8 mouse cellular contexts compared by ENCODE assay signal in the genomic region with DNA sequence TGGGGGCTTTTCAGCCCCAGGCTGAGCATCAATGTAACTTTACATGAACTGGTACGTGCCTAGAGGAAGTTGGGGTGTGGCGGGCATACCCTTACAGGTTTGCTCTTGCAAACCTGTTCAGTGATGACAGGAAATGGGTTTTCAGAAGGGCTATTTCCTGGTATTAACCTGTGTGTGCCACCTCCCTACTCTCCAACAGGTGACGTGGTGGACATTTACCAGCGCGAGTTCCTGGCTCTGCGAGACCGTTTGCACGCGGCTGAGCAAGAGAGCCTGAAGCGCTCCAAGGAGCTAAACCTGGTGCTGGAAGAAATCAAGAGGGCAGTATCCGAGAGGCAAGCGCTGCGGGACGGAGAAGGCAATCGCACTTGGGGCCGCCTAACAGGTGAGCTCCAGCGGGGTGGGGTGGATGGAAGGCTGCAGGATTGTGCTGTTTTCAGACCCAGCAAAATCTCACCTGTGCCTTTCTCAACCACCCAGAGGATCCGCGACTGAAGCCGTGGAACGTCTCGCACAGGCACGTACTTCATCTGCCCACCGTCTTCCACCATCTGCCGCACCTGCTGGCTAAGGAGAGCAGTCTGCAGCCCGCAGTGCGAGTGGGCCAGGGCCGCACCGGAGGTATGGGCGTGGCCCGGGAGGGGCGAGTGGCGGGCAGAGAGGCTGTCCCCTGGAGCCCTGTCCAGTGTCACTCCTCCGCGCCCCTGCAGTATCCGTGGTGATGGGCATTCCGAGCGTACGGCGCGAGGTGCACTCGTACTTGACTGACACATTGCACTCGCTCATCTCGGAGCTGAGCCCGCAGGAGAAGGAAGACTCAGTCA. TPM values are rescaled to one million over a fixed set of nuclear protein-coding genes. Genes with fewer than 3 reads are reported as not detected.
DNase-seq lines count a peak whose midpoint lies in the region; ATAC-seq and TF ChIP-seq lines count a peak whose summit lies in the region.

No protein-coding gene starts in this region.

- DNase-seq in heart, adult 9 months (ENCODE audit: low spot score in 2 of 2) = no peak
- peak; percentile 47 for DNase-seq in ES-CJ7 (ENCODE audit: low read depth, low spot score)
- DNase-seq in yolk sac, embryonic 10.5 days (ENCODE audit: low spot score) = no peak
- DNase-seq in T-cell, adult 2 months (ENCODE audit: low spot score) = no peak
- DNase-seq in layer of hippocampus, adult 2 months (ENCODE audit: low spot score in 2 of 2) = no peak

- 31% methylated on average over 45 of the region's 45 CpGs for WGBS in heart, embryonic 12.5 days
- 23% methylated on average over 45 of the region's 45 CpGs for WGBS in forebrain, embryonic 16.5 days
- 74% methylated on average over 45 of the region's 45 CpGs for WGBS in liver, embryonic 15.5 days (ENCODE audit: insufficient replicate concordance)

- no peak for ATAC-seq in heart, embryonic 12.5 days (ENCODE audit: insufficient number of reproducible peaks, low FRiP score)
- no peak for ATAC-seq in forebrain, embryonic 16.5 days
- no peak for ATAC-seq in liver, embryonic 15.5 days (ENCODE audit: insufficient read depth)

- H3K27me3 ChIP-seq in heart, embryonic 12.5 days (replicated peaks) = peaks cover 45% of the 10 kb centered on the region
- H3K27me3 ChIP-seq in forebrain, embryonic 16.5 days (replicated peaks; ENCODE audit: control insufficient read depth, insufficient read depth, low read length) = no peaks in the 10 kb centered on the region
- no peaks in the 10 kb centered on the region for H3K27me3 ChIP-seq in liver, embryonic 15.5 days

- no peaks in the 10 kb centered on the region for H3K9me3 ChIP-seq in heart, embryonic 12.5 days (replicated peaks)
- no peaks in the 10 kb centered on the region for H3K9me3 ChIP-seq in forebrain, embryonic 16.5 days (ENCODE audit: control insufficient read depth, low read length)
- H3K9me3 ChIP-seq in liver, embryonic 15.5 days (replicated peaks) = no peaks in the 10 kb centered on the region

- no peak overlapping the region for H3K27ac ChIP-seq in heart, embryonic 12.5 days (ENCODE audit: poor library complexity, severe bottlenecking)
- H3K27ac ChIP-seq in forebrain, embryonic 16.5 days (ENCODE audit: low read length) = no peak overlapping the region
- H3K27ac ChIP-seq in liver, embryonic 15.5 days (replicated peaks) = no peak overlapping the region
- H3K27ac ChIP-seq in layer of hippocampus, adult 2 months = no peak overlapping the region

- H3K4me1 ChIP-seq in heart, embryonic 12.5 days (replicated peaks) = peaks cover 26% of the 10 kb centered on the region
- H3K4me1 ChIP-seq in forebrain, embryonic 16.5 days (replicated peaks; ENCODE audit: control insufficient read depth, insufficient read depth, low read length) = peaks cover 33% of the 10 kb centered on the region
- H3K4me1 ChIP-seq in liver, embryonic 15.5 days (replicated peaks) = peaks cover 58% of the 10 kb centered on the region

- peak overlapping the region; percentile 78 for H3K4me2 ChIP-seq in heart, embryonic 12.5 days
- H3K4me2 ChIP-seq in forebrain, embryonic 16.5 days (ENCODE audit: low read length) = peak overlapping the region; percentile 40
- peak overlapping the region; percentile 47 for H3K4me2 ChIP-seq in liver, embryonic 15.5 days

- H3K36me3 ChIP-seq in heart, embryonic 12.5 days = peaks cover 42% of the 10 kb centered on the region
- peaks cover 24% of the 10 kb centered on the region for H3K36me3 ChIP-seq in forebrain, embryonic 16.5 days (ENCODE audit: control insufficient read depth, insufficient read depth)
- peaks cover 54% of the 10 kb centered on the region for H3K36me3 ChIP-seq in liver, embryonic 15.5 days (replicated peaks)

- peak overlapping the region; percentile 47 for H3K9ac ChIP-seq in heart, embryonic 12.5 days
- no peak overlapping the region for H3K9ac ChIP-seq in forebrain, embryonic 16.5 days (replicated peaks; ENCODE audit: low read depth, low read length)
- no peak overlapping the region for H3K9ac ChIP-seq in liver, embryonic 15.5 days

- H3K4me3 ChIP-seq in heart, embryonic 12.5 days = peak overlapping the region; percentile 35
- no peak overlapping the region; the same call in 1 of the 2 replicates for H3K4me3 ChIP-seq in forebrain, embryonic 16.5 days (replicated peaks; ENCODE audit: low read length)
- H3K4me3 ChIP-seq in liver, embryonic 15.5 days (replicated peaks) = 0 out of 2 replicates have a peak overlapping the region, but pooled peaks have one; percentile 12
- H3K4me3 ChIP-seq in layer of hippocampus, adult 2 months = no peak overlapping the region

- no peak for TF ChIP-seq CTCF in layer of hippocampus, adult 2 months (conservative IDR thresholded peaks at IDR 0.05)

RNA-seq across cellular contexts. Expression of gene Ltc4s, which starts 7.7 kb away (rescaled TPM):
- polyA plus RNA-seq in heart, embryonic 12.5 days (2016; fragmentation: Nextera tagmentation; extraction: Ambion mirVana) = 0.63 and 0.70 TPM in 2 replicates
- 1.6 TPM in 2 replicates for polyA plus RNA-seq in forebrain, embryonic 16.5 days (2015; fragmentation: Nextera tagmentation; extraction: Ambion mirVana)
- polyA plus RNA-seq in liver, embryonic 15.5 days (2015; fragmentation: Nextera tagmentation; extraction: Ambion mirVana) = 0.46 and 0.51 TPM in 2 replicates
- 1 to 10 TPM; 6.8 to 9.3 TPM for total RNA-seq in layer of hippocampus, adult 2 months (2021)

RNA-seq across cellular contexts. Expression of gene Mgat4b, which starts 20.0 kb away (rescaled TPM):
- 35.4 and 39.3 TPM in 2 replicates for polyA plus RNA-seq in heart, embryonic 12.5 days (2016; fragmentation: Nextera tagmentation; extraction: Ambion mirVana)
- 30.6 and 33.5 TPM in 2 replicates for polyA plus RNA-seq in forebrain, embryonic 16.5 days (2015; fragmentation: Nextera tagmentation; extraction: Ambion mirVana)
- polyA plus RNA-seq in liver, embryonic 15.5 days (2015; fragmentation: Nextera tagmentation; extraction: Ambion mirVana) = 12.7 and 14.9 TPM in 2 replicates
- total RNA-seq in layer of hippocampus, adult 2 months (2021) = 10 to 100 TPM; 91.2 to 93.0 TPM

RNA-seq across cellular contexts. Expression of gene Sqstm1, which starts 20.1 kb away (rescaled TPM):
- polyA plus RNA-seq in heart, embryonic 12.5 days (2016; fragmentation: Nextera tagmentation; extraction: Ambion mirVana) = 209 and 210 TPM in 2 replicates
- polyA plus RNA-seq in forebrain, embryonic 16.5 days (2015; fragmentation: Nextera tagmentation; extraction: Ambion mirVana) = 305 and 322 TPM in 2 replicates
- polyA plus RNA-seq in liver, embryonic 15.5 days (2015; fragmentation: Nextera tagmentation; extraction: Ambion mirVana) = 161 and 189 TPM in 2 replicates
- total RNA-seq in layer of hippocampus, adult 2 months (2021) = 100 to 1,000 TPM; 444 to 465 TPM

RNA-seq across cellular contexts. Expression of gene Mrnip, which starts 56.4 kb away (rescaled TPM):
- polyA plus RNA-seq in heart, embryonic 12.5 days (2016; fragmentation: Nextera tagmentation; extraction: Ambion mirVana) = 10.1 and 11.6 TPM in 2 replicates
- 28.4 and 33.7 TPM in 2 replicates for polyA plus RNA-seq in forebrain, embryonic 16.5 days (2015; fragmentation: Nextera tagmentation; extraction: Ambion mirVana)
- 7.6 and 8.4 TPM in 2 replicates for polyA plus RNA-seq in liver, embryonic 15.5 days (2015; fragmentation: Nextera tagmentation; extraction: Ambion mirVana)
- total RNA-seq in layer of hippocampus, adult 2 months (2021) = 10 to 100 TPM; 12.7 to 15.8 TPM

Comparison
In these comparisons a context has a peak if more than half of its experiments do, and no peak if none do; other contexts are left out.
1. H3K4me3 ChIP-seq: peak in heart, embryonic 12.5 days (single experiment) and liver, embryonic 15.5 days (single experiment); none in forebrain, embryonic 16.5 days (single experiment) and layer of hippocampus, adult 2 months (single experiment).
2. Peak in every context shown above with its lines, with median percentiles within 50 percentile points of each other: H3K4me2 ChIP-seq.